Mouse (Mus musculus) Patski (cell line): ENCODE results near the gene Me1. TPM values are rescaled to one million over a fixed set of nuclear protein-coding genes. Genes with fewer than 3 reads are reported as not detected.

Source experiments
- ATAC-seq: fragments of 100-300 bp; one replicate; pipeline ENCODE4 v1.8.0; 2021
- CTCF ChIA-PET: fragments of 350-600 bp; sonication (Branson Sonifier 250); formaldehyde crosslinking; loops from one replicate; lab custom pipeline; 2022; ENCODE audit warnings: inconsistent platforms; lab: Charles Lee
- POLR2A ChIA-PET: fragments of 350-600 bp; sonication (Branson Sonifier 250); formaldehyde crosslinking; loops from one replicate; lab custom pipeline; 2022; ENCODE audit warnings: antibody characterized with exemption, inconsistent platforms; lab: Charles Lee
- DNase-seq: peaks from one replicate; pipeline ENCODE4 v3.0.0-alpha.2; 2011; ENCODE audit warnings: low read depth, low spot score
- H3K27me3 ChIP-seq: fragments of 371-371 bp; one replicate; pipeline ENCODE4 v1.5.1; 2021
- CTCF ChIP-seq: fragments of 100-300 bp; IDR thresholded peaks from one replicate; pipeline ENCODE4 v1.5.1; 2021
- in situ Hi-C: fragments of 300-500 bp; cut with MboI; formaldehyde crosslinking; loops from 3 replicates; pipeline ENCODE4 v1.11.1; 2018; ENCODE audit warnings: low pct_unique_long_range_greater_than_20kb, mixed read lengths
- polyA plus RNA-seq: library from polyadenylated mRNA; unstranded; gene quantifications from one replicate; pipeline ENCODE4 v1.2.3, GENCODE M21; 2021

The Me1 gene
- polyA plus RNA-seq, 1 experiment from 2014 or later = 109 TPM

DNA sequence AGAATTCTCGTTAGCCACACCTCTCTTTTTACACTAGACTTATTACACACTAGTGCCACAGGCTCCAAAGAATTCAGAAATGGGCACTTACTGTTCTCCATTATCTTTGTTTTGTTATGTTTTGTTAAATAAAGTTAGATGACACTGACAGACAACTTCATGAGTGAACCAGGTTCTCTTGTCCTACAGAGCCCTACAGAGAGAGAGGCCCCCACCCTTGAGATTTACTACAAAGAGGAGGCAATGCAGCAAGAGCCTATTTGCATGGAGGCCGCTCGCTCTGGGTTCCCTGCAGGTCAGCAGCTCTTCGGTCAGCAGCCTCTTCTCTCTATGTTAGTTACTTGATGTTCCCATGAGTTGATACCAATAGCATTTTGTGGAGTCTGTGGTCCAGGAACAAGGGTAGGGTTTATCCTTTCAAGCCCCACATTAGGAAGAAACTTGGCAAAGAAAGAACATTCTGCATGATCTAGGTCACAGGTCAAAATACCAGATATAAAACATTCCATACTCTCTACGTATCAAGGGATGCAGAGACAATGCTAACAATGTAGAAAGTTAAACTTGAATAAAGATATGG is 65.3 kb downstream of the Me1 start:
- ChIA-PET CTCF (no interaction called here), POLR2A (no interaction called here)
- in situ Hi-C loops = no loop called here
- ATAC-seq (no peak), DNase-seq (no peak)
- no peak for TF ChIP-seq CTCF
- no peaks in the 10 kb centered on the region for H3K27me3 ChIP-seq

DNA sequence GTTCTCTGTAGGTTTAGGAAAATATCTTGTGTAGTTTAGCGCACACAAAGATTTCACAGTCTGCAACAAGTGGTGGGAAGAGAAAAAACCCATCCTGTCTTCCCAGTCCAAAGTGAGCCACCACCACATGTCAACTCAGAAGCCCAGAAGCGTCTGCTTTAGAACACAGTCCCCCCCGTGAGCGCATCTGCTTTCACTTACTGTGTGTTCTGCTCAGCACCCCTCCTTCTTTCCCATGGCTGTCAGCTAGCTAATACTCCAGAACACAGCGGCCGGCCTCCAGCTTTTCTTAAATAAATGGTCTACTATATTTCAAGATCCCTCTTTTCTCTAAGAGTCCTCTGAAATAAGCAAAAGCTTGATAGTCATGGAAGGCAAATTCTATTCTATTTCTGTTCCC is 66.4 kb downstream of the Me1 start:
- TF ChIP-seq CTCF = no peak
- no peaks in the 10 kb centered on the region for H3K27me3 ChIP-seq
- DNase-seq (no peak), ATAC-seq (no peak)
- in situ Hi-C loops = no loop called here
- ChIA-PET CTCF (interaction anchor here (0.8 kb wide), 1 partner anchor 30 kb away, joined by 3 read pairs; no protein-coding TSS in a partner anchor), POLR2A (no interaction called here)

DNA sequence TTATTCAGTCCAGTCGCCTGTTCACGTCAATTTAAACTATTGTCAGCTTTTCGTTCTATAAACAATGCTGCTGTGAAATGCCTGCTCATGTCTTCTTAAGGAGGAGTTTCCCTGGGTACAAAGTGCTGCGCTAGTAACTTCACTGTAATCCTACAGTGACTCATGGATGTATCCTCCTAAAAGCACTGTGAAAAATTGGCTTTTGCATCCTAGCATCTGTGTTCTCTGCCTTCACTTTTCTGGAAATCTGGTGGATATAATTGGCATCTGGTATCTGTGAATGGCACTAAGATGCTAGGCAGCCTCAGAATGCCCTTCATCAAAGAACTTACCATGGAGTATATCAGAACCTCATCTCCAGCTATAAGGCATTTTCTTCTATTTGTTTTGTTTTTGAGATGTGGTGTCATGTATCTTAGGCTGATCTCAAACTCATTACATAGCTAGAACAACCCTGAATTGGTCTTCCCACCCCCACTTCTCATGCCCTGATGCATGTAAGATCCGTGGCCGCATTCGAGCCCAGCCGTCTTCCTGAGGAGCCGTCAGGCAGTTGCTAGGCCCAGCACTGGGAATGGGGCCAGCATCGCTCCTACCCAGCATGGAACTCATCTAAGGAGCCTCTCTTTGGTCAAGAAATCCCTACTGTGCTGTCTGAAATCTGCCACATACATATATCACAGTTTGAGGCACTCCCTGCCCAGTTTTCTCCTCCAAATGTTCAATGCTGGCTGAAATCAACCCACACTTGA is 67.8 kb downstream of the Me1 start:
- DNase-seq = no peak
- no peaks in the 10 kb centered on the region for H3K27me3 ChIP-seq
- in situ Hi-C loops = no loop called here
- TF ChIP-seq CTCF = no peak
- ChIA-PET POLR2A (no interaction called here), CTCF (interaction anchor here (1.0 kb wide), 2 partner anchors 8 to 118 kb away, joined by 4 to 5 read pairs; no protein-coding TSS in a partner anchor)
- no peak for ATAC-seq

DNA sequence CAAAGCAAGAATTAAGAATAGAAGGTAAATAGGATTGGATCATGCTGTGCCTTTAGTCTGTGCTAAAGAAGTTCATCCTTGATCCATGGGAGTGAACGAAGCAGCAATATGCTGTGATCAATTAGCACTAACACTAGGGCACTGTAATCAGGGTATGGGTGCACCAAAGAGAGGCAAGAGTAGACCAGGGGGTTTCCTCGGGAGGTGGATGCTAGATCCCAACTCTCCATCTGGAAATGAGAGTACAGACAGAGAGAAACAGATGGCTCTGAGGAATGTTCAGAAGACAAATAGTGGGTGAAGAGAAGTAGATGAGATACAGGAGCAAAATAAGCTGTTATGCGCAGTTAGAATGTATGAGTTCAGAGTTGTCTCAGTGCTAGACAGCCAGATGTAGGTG is 68.8 kb downstream of the Me1 start:
- DNase-seq = no peak
- ChIA-PET CTCF (interaction anchor here (1.0 to 1.1 kb wide), 3 partner anchors 9 to 119 kb away, joined by 4 to 5 read pairs (median 4); no protein-coding TSS in a partner anchor), POLR2A (no interaction called here)
- no peak for ATAC-seq
- no peak for TF ChIP-seq CTCF
- in situ Hi-C loops = no loop called here
- H3K27me3 ChIP-seq = no peaks in the 10 kb centered on the region

DNA sequence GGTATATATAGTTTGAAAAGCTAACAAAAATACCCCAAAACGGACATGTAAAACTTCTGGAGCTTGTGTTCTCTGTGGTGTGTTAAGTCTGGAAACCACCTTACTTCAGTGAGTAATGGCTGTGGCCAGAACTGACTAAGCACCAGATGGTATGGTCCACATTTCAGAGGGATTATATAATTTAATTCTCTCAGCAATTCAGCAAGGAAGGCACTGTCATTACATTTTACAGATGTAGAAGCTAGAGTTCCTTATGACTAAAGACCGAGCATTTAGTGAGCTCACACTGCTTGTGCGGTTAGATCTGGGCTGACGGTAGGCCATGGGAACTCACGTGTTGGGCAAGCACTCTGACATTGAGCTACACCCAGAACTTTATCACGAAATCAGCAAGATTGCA is 71.0 kb downstream of the Me1 start:
- in situ Hi-C loops = no loop called here
- POLR2A ChIA-PET = no interaction called here
- DNase-seq (no peak), ATAC-seq (no peak)
- H3K27me3 ChIP-seq = no peaks in the 10 kb centered on the region
- CTCF ChIA-PET = interaction anchor here (1.1 kb wide), 1 partner anchor 14 kb away, joined by 3 read pairs; no protein-coding TSS in a partner anchor
- no peak for TF ChIP-seq CTCF

DNA sequence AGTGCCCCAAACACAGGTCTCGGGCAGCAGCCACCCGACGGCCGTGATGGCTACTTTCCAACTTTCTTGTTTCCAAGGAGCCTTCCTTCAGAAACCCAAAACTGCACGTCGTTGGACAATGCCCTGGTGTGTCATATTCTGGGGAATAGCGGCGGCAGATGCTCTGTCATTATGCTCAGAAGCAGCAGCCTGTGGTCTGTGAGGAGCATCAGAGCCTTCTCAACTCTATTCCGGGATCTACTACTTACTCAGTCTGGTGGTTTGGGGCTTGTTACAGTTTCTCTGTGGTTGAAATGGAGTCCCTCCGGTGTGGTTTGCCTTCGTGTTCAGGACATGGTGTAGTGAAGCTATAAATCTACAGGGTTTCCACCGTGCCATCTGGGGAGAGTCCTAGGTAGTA is 71.7 kb downstream of the Me1 start:
- ATAC-seq (no peak), DNase-seq (no peak)
- in situ Hi-C loops = no loop called here
- H3K27me3 ChIP-seq = no peaks in the 10 kb centered on the region
- CTCF ChIA-PET = interaction anchor here (0.8 to 1.1 kb wide), 2 partner anchors 9 to 15 kb away, joined by 3 read pairs; no protein-coding TSS in a partner anchor
- TF ChIP-seq CTCF = no peak
- POLR2A ChIA-PET = no interaction called here

DNA sequence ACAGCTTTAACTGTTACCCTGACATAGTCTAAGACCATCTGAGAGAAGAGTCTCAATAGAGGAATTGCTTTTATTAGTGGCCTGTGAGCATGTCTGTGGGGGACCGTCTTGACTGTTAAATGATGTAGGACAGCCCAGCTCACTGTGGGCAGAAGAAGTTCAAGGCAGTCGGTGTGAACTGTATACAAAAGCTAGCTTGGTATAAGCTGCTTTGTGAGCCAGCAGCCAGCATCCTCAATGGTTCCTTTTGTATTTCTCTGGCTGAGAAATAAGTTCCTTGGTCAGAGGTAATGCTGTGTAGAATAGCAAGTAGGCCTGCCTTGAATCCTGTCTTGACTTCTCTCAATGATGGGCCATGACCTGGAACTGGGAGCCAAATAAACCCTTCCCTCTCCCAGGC is 73.7 kb downstream of the Me1 start:
- no peak for TF ChIP-seq CTCF
- POLR2A ChIA-PET = no interaction called here
- H3K27me3 ChIP-seq = no peaks in the 10 kb centered on the region
- in situ Hi-C loops = no loop called here
- DNase-seq (no peak), ATAC-seq (no peak)
- CTCF ChIA-PET = interaction anchor here (0.6 to 0.7 kb wide), 2 partner anchors 11 to 28 kb away, joined by 3 read pairs; no protein-coding TSS in a partner anchor

DNA sequence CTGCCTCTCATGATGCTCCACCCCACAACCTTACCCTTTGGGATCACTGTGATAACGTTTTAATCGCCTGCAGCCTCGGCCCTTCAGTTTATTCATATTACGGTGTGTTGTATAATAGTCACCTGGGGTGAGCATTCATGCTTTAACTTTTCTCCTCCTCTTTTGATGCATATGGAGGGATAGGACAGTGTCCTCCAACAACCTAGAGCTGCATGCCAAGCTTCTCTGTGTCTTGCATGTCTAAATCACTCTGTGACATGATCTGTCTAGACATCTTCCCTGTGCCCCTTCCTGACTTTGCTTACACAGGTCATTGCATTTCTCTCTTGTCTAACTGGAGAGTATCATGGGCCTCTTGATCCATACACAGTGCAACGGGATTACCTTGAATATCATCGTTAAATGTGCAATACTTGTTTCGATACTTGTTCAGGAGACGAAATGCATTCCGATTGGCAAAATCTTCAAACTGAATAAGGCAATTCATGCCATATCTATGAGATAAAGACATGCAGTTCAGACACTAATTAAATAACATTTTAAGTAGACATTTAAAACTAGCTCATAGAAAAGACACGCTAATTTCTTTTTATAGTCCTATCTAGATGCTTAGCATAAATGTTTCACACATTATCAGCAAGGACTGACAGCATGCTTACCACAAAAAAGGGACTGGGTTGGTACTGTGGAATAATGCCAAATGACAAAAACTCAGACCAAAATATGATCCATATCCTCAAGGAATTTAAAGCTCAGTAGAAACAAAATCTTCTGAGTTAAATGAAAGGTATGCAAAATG is 76.2 kb downstream of the Me1 start:
- CTCF ChIA-PET = interaction anchor here (0.9 to 1.2 kb wide), 4 partner anchors 9 to 127 kb away, joined by 3 read pairs; no protein-coding TSS in a partner anchor
- ATAC-seq (no peak), DNase-seq (no peak)
- POLR2A ChIA-PET = interaction anchor here (0.8 to 1.3 kb wide), 2 partner anchors 8 to 18 kb away, joined by 3 to 4 read pairs; no protein-coding TSS in a partner anchor
- in situ Hi-C loops = no loop called here
- TF ChIP-seq CTCF = no peak
- H3K27me3 ChIP-seq = no peaks in the 10 kb centered on the region

DNA sequence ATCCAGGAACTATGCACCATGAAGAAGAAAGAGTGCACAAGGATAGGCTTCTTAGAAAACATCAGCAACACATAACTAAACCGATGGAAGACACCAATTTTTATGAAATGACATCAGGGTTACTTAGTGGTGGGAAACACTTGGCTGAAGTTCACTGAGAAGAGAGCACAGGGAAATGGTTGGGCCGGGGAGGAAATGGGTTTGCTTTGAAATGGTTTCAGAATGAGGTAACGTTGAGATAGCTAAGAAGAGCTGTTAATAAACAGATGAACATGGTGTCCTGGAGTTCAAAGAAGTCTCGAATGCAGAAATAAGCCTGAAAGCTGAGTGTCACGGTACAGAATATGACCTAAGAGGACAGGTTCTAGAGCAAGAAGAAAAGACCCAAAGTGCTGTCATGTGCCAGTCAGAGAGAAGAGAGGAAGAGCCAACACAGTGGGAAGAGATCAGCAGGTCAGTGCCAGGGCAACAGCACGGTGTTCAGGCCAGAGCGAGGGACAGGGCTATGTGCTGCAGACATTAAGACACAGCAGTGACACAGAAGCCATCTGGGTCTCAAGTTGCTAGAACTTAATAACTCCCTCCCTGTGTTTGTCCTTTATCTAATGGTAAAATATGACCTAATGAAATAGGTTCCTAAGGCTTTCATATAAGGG is 77.8 kb downstream of the Me1 start:
- DNase-seq (no peak), ATAC-seq (no peak)
- ChIA-PET CTCF (interaction anchor here (1.5 kb wide), 1 partner anchor 8 kb away, joined by 4 read pairs; no protein-coding TSS in a partner anchor), POLR2A (no interaction called here)
- TF ChIP-seq CTCF = no peak
- H3K27me3 ChIP-seq = no peaks in the 10 kb centered on the region
- in situ Hi-C loops = no loop called here

DNA sequence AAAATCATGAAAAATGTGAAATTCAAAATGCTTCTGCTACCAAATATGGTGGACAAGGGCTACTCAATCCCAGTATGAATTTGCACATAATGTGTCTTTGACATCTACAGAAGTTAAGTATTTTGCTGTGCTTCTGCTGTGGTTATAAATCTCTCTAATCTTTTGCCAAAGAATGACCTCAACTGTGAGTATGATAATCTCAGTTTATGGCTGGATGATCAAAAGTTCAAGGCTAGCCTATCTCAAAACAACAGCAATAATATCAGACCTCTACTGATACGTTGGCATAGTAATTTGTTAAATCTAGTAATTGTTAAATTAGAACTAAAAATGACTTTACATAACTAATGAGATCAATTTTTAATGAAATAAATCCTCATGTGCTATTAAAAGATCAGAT is 80.0 kb downstream of the Me1 start:
- CTCF ChIA-PET = no interaction called here
- ATAC-seq = no peak
- in situ Hi-C loops = no loop called here
- POLR2A ChIA-PET = no interaction called here
- no peak for DNase-seq
- no peak for TF ChIP-seq CTCF
- H3K27me3 ChIP-seq = no peaks in the 10 kb centered on the region
